In the genomic region with DNA sequence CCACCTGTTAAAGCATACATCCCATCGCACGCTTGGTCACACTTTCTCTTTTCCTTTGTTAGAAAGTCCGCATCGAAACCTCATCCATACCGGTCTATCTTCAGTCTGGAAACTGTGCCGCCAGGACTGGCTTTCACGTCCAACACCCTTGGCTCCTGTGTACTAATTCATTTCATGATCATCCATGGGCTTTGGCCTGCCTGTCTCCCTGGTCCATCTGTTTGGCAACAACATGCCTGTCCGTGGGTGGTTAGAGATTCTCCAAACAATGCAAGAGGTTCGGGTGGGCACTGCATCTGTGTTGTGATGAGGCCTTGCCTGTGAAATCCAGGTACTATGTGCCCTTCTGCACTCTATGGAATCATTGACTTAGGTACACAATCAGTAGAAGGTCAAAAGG, we compare ENCODE assay signal across 17 mouse cellular contexts.
DNase-seq lines count a peak whose midpoint lies in the region.
"Had no signal": no experiment of that assay in that cellular context is flagged by ENCODE, and none has a peak within 500 bp of the region (broad histone marks: within the 10 kb centered on the region; RNA-seq: fewer than 3 reads in every experiment).

No protein-coding gene starts in this region.

- peak; percentile 59 to 70 for DNase-seq in cerebellum, postnatal 10 days
- no peak for DNase-seq in cerebellum, adult 11-12 months
- peak; percentile 45 for DNase-seq in cerebellum, postnatal 14 days
- DNase-seq in cerebellum, postnatal 25 days = no peak
- DNase-seq in heart, adult 11 months = peak; percentile 81
- DNase-seq in heart, postnatal 25 days (ENCODE audit: low spot score) = no peak
- DNase-seq in left cerebral cortex, postnatal 4 days = peak; percentile 4
- no peak for DNase-seq in left cerebral cortex, postnatal 25 days (ENCODE audit: low spot score in 2 of 2)
- DNase-seq: adrenal gland, adult 2 months; adrenal gland, adult 8-10 months; adrenal gland, postnatal 10 days; adrenal gland, postnatal 14 days; adrenal gland, postnatal 25 days; adrenal gland, postnatal 36 days; B cell, adult 2 months; cerebellum, adult 11 months; cerebellum, adult 18-20 months had no signal

- intact Hi-C loops in heart, postnatal 25 days (cut with DNase I) = loop anchor here (10.0 kb wide), 1 partner anchor 199 kb away; no protein-coding TSS in a partner anchor
- intact Hi-C loops in left cerebral cortex, postnatal 4 days (cut with DNase I) = no loop called here
- intact Hi-C loops in left cerebral cortex, postnatal 25 days (cut with DNase I) = no loop called here

Comparison
In these comparisons a context has a peak if more than half of its experiments do, and no peak if none do; other contexts are left out.
1. DNase-seq: peak in cerebellum, postnatal 10 days (2 of 2), cerebellum, postnatal 14 days (2 of 2), heart, adult 11 months (single experiment) and left cerebral cortex, postnatal 4 days (single experiment); none in cerebellum, adult 11-12 months (single experiment), cerebellum, postnatal 25 days (0 of 2), heart, postnatal 25 days (single experiment) and left cerebral cortex, postnatal 25 days (0 of 2).